Mouse (Mus musculus): ENCODE measurements around the gene Ephx4. TPM values are rescaled to one million over a fixed set of nuclear protein-coding genes. Genes with fewer than 3 reads are reported as not detected.

Ephx4 gene
- polyA plus RNA-seq, 1 experiment from 2014 or later, result 0.72 TPM

GRCm38 (mm10) chr5:107403011-107403946, 743 bp downstream of the Ephx4 start:
- H3K9me3 ChIP-seq, result no peaks in the 10 kb centered on the region
- peaks cover 15% of the 10 kb centered on the region for H3K4me1 ChIP-seq
- H3K27ac ChIP-seq, result peak overlapping the region; percentile 81
- H3K4me3 ChIP-seq, result peak overlapping the region; percentile 78
- under 1% methylated on average over 80 of the region's 80 CpGs for WGBS
- peaks cover 38% of the 10 kb centered on the region for H3K27me3 ChIP-seq (ENCODE audit: insufficient read depth, poor library complexity, severe bottlenecking)
- H3K36me3 ChIP-seq, result no peaks in the 10 kb centered on the region
- no peak for DNase-seq (ENCODE audit: low spot score)

DNA sequence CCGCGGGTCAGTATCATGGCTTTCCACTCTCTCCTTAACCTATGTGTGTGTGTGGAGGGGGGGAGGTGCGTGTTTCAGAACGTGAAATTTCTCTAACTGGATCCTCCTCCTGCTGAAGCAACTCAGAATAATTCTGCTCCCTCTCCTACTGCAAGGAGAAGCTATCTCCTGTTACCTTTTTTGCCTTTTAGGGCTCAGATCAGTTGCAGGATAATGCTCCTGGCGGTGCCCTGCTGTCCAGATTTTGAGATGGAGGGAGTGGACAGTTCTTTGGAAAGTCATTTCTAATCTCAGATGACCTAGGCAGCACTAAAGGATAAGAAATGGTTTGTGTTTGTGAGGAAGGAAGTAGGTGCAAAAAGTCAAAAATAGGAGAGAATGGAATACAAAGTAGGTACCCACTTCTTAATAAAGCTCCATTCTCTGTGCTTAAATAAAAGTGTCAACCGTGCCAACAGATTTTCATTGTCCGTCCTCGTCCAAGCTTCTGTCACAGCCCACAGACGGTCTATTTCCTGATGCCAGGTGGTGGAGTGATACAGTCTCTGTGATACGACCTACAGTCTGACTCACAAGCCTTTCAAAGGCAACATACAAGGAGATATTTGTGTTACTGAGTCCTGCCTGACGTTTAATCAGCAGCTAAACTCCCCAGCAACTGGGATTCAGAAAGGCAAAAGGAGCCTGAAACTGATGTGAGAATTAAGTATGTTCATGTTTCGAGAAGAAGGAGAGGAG, 1.6 kb downstream of the Ephx4 start:
- WGBS, result 28% methylated on average over 12 of the region's 12 CpGs
- no peak for DNase-seq (ENCODE audit: low spot score)
- H3K4me1 ChIP-seq, result peaks cover 15% of the 10 kb centered on the region
- H3K27ac ChIP-seq, result peak overlapping the region; percentile 81; the same call in 1 of the 2 replicates
- H3K36me3 ChIP-seq, result no peaks in the 10 kb centered on the region
- H3K27me3 ChIP-seq (ENCODE audit: insufficient read depth, poor library complexity, severe bottlenecking), result peaks cover 38% of the 10 kb centered on the region
- H3K4me3 ChIP-seq, result peak overlapping the region; percentile 78
- no peaks in the 10 kb centered on the region for H3K9me3 ChIP-seq

DNA sequence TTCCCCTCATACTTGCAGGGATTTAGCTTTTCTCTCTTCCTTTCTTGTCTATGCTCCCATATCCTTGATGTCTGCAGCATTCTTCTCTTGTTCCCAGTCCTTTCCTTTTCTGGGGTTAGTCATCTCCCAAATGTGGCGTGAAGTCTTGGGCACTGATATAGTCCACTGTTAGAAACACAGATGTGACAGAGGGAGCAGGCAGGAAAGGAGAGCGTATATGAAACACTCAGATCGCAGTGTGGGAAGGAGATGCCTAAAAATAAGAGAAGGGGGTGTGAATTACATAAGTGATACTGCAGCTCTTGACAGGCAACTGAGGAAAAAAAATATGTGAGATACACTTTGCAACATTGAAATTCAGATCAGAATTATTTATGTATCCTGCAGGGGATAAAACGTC, 2.8 kb downstream of the Ephx4 start:
- WGBS, result 73% methylated on average over 4 of the region's 4 CpGs
- H3K4me1 ChIP-seq, result peaks cover 15% of the 10 kb centered on the region
- no peaks in the 10 kb centered on the region for H3K36me3 ChIP-seq
- no peak overlapping the region for H3K27ac ChIP-seq
- peaks cover 38% of the 10 kb centered on the region for H3K27me3 ChIP-seq (ENCODE audit: insufficient read depth, poor library complexity, severe bottlenecking)
- no peak overlapping the region for H3K4me3 ChIP-seq
- no peak for DNase-seq (ENCODE audit: low spot score)
- no peaks in the 10 kb centered on the region for H3K9me3 ChIP-seq

GRCm38 (mm10) chr5:107410305-107410704, 7.8 kb downstream of the Ephx4 start:
- H3K36me3 ChIP-seq, result no peaks in the 10 kb centered on the region
- 81% methylated on average over 1 of the region's 1 CpGs for WGBS
- no peak overlapping the region for H3K27ac ChIP-seq
- peaks cover 3% of the 10 kb centered on the region for H3K27me3 ChIP-seq (ENCODE audit: insufficient read depth, poor library complexity, severe bottlenecking)
- H3K9me3 ChIP-seq, result no peaks in the 10 kb centered on the region
- no peaks in the 10 kb centered on the region for H3K4me1 ChIP-seq
- no peak for DNase-seq (ENCODE audit: low spot score)
- H3K4me3 ChIP-seq, result no peak overlapping the region

GRCm38 (mm10) chr5:107411326-107411725, 8.8 kb downstream of the Ephx4 start:
- no peaks in the 10 kb centered on the region for H3K27me3 ChIP-seq (ENCODE audit: insufficient read depth, poor library complexity, severe bottlenecking)
- no peaks in the 10 kb centered on the region for H3K4me1 ChIP-seq
- H3K4me3 ChIP-seq, result no peak overlapping the region
- no peaks in the 10 kb centered on the region for H3K36me3 ChIP-seq
- H3K9me3 ChIP-seq, result no peaks in the 10 kb centered on the region
- H3K27ac ChIP-seq, result no peak overlapping the region
- 71% methylated on average over 4 of the region's 4 CpGs for WGBS
- DNase-seq (ENCODE audit: low spot score), result no peak

DNA sequence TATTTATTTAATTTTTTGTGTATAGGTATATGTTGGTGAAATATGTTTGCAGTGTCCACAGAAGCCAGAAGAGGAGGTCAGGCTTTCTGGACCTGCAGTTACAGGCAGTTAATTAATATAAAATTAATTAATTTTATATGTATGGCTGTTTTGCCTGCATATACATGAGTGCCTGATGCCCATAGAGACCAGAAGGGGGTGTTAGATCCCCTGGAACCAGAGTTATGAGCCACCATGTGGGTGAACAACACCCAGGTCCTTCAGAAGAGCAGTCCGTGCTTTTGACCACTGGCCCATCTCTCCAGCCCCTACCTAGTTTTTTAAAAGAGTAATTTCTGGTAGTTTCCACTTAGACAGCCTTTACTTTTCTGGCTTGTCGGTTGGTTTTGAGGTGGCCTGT, 9.7 kb downstream of the Ephx4 start:
- H3K4me3 ChIP-seq, result no peak overlapping the region
- DNase-seq (ENCODE audit: low spot score), result no peak
- no peak overlapping the region for H3K27ac ChIP-seq
- H3K27me3 ChIP-seq (ENCODE audit: insufficient read depth, poor library complexity, severe bottlenecking), result no peaks in the 10 kb centered on the region
- no peaks in the 10 kb centered on the region for H3K4me1 ChIP-seq
- H3K36me3 ChIP-seq, result no peaks in the 10 kb centered on the region
- WGBS, result 79% methylated on average over 2 of the region's 2 CpGs
- no peaks in the 10 kb centered on the region for H3K9me3 ChIP-seq

GRCm38 (mm10) chr5:107415098-107415497, 12.6 kb downstream of the Ephx4 start:
- WGBS, result 77% methylated on average over 2 of the region's 2 CpGs
- Histone ChIP-seq H3K4me3 (no peak overlapping the region), H3K4me1 (no peaks in the 10 kb centered on the region), H3K27me3 (ENCODE audit: insufficient read depth, poor library complexity, severe bottlenecking) (no peaks in the 10 kb centered on the region), H3K27ac (no peak overlapping the region), H3K9me3 (no peaks in the 10 kb centered on the region), H3K36me3 (no peaks in the 10 kb centered on the region)
- DNase-seq (ENCODE audit: low spot score), result no peak

GRCm38 (mm10) chr5:107421676-107422075, 19.1 kb downstream of the Ephx4 start:
- Histone ChIP-seq H3K27ac (no peak overlapping the region), H3K9me3 (no peaks in the 10 kb centered on the region), H3K4me1 (no peaks in the 10 kb centered on the region), H3K27me3 (ENCODE audit: insufficient read depth, poor library complexity, severe bottlenecking) (no peaks in the 10 kb centered on the region), H3K36me3 (no peaks in the 10 kb centered on the region), H3K4me3 (no peak overlapping the region)
- 72% methylated on average over 1 of the region's 1 CpGs for WGBS
- DNase-seq (ENCODE audit: low spot score), result no peak

- no peaks in the 10 kb centered on the region for H3K4me1 ChIP-seq
- no peaks in the 10 kb centered on the region for H3K9me3 ChIP-seq
- no peaks in the 10 kb centered on the region for H3K27me3 ChIP-seq (ENCODE audit: insufficient read depth, poor library complexity, severe bottlenecking)
- DNase-seq (ENCODE audit: low spot score), result no peak
- H3K4me3 ChIP-seq, result no peak within 1 kb of the TSS
- WGBS, result 71% methylated on average over 3 of the region's 3 CpGs
- H3K27ac ChIP-seq, result no peak within 1 kb of the TSS
- H3K36me3 ChIP-seq, result no peaks in the 10 kb centered on the region
Measured at GRCm38 (mm10) chr5:107431249-107431648, 28.7 kb downstream of the Ephx4 start, which contains the start of gene Lpcat2b. Gene Lpcat2b (plus strand): TSS chr5:107431549.

GRCm38 (mm10) chr5:107434001-107434400, 31.5 kb downstream of the Ephx4 start:
- no peak overlapping the region for H3K27ac ChIP-seq
- no peaks in the 10 kb centered on the region for H3K9me3 ChIP-seq
- DNase-seq (ENCODE audit: low spot score), result no peak
- peaks cover 5% of the 10 kb centered on the region for H3K4me1 ChIP-seq
- no peak overlapping the region for H3K4me3 ChIP-seq
- WGBS, result 81% methylated on average over 5 of the region's 5 CpGs
- no peaks in the 10 kb centered on the region for H3K36me3 ChIP-seq
- H3K27me3 ChIP-seq (ENCODE audit: insufficient read depth, poor library complexity, severe bottlenecking), result no peaks in the 10 kb centered on the region

GRCm38 (mm10) chr5:107436185-107436584, 33.6 kb downstream of the Ephx4 start:
- no peaks in the 10 kb centered on the region for H3K9me3 ChIP-seq
- no peak overlapping the region for H3K27ac ChIP-seq
- H3K4me1 ChIP-seq, result peaks cover 5% of the 10 kb centered on the region
- no peaks in the 10 kb centered on the region for H3K36me3 ChIP-seq
- no peak overlapping the region for H3K4me3 ChIP-seq
- H3K27me3 ChIP-seq (ENCODE audit: insufficient read depth, poor library complexity, severe bottlenecking), result no peaks in the 10 kb centered on the region
- WGBS, result 80% methylated on average over 6 of the region's 6 CpGs
- no peak for DNase-seq (ENCODE audit: low spot score)

- 71% methylated on average over 6 of the region's 6 CpGs for WGBS
- Histone ChIP-seq H3K27ac (no peak overlapping the region), H3K4me3 (no peak overlapping the region), H3K9me3 (no peaks in the 10 kb centered on the region), H3K36me3 (no peaks in the 10 kb centered on the region), H3K4me1 (peaks cover 5% of the 10 kb centered on the region), H3K27me3 (ENCODE audit: insufficient read depth, poor library complexity, severe bottlenecking) (no peaks in the 10 kb centered on the region)
- DNase-seq (ENCODE audit: low spot score), result no peak
Measured at GRCm38 (mm10) chr5:107436587-107437209, 34.2 kb downstream of the Ephx4 start.

Measured in heart, embryonic 10.5 days (tissue).